Mouse (Mus musculus): ENCODE data around the gene Cabcoco1. TPM values are rescaled to one million over a fixed set of nuclear protein-coding genes. Genes with fewer than 3 reads are reported as not detected.

Cabcoco1 gene
- polyA plus RNA-seq, 1 experiment: 2.2 TPM

GRCm38 (mm10) chr10:68420393-68420920 is 121.2 kb downstream of the Cabcoco1 start:
- no peak for DNase-seq
- H3K4me1 ChIP-seq (ENCODE audit: control insufficient read depth, insufficient read depth, low read length): no peaks in the 10 kb centered on the region
- WGBS: 86% methylated on average over 7 of the region's 7 CpGs
- H3K4me3 ChIP-seq (replicated peaks; ENCODE audit: extremely low read depth, low read depth, low read length): no peak overlapping the region
- no peak for TF ChIP-seq POLR2A (IDR thresholded peaks at IDR 0.05; ENCODE audit: borderline replicate concordance, extremely low read depth, low read depth, low read length)
- TF ChIP-seq CTCF (IDR thresholded peaks at IDR 0.05; ENCODE audit: insufficient read depth, low read length): no peak

GRCm38 (mm10) chr10:68419893-68420292 is 121.8 kb downstream of the Cabcoco1 start:
- WGBS: 40% methylated on average over 2 of the region's 2 CpGs
- no peak for TF ChIP-seq CTCF (IDR thresholded peaks at IDR 0.05; ENCODE audit: insufficient read depth, low read length)
- no peak for TF ChIP-seq POLR2A (IDR thresholded peaks at IDR 0.05; ENCODE audit: borderline replicate concordance, extremely low read depth, low read depth, low read length)
- no peak for DNase-seq
- no peaks in the 10 kb centered on the region for H3K4me1 ChIP-seq (ENCODE audit: control insufficient read depth, insufficient read depth, low read length)
- no peak overlapping the region for H3K4me3 ChIP-seq (replicated peaks; ENCODE audit: extremely low read depth, low read depth, low read length)

GRCm38 (mm10) chr10:68417074-68417790 is 124.5 kb downstream of the Cabcoco1 start:
- H3K4me1 ChIP-seq (ENCODE audit: control insufficient read depth, insufficient read depth, low read length): no peaks in the 10 kb centered on the region
- no peak overlapping the region for H3K4me3 ChIP-seq (replicated peaks; ENCODE audit: extremely low read depth, low read depth, low read length)
- TF ChIP-seq CTCF (IDR thresholded peaks at IDR 0.05; ENCODE audit: insufficient read depth, low read length): no peak
- no peak for DNase-seq
- WGBS: 78% methylated on average over 13 of the region's 13 CpGs

- WGBS: 76% methylated on average over 4 of the region's 4 CpGs
- Histone ChIP-seq H3K4me1 (ENCODE audit: control insufficient read depth, insufficient read depth, low read length) (no peaks in the 10 kb centered on the region), H3K4me3 (replicated peaks; ENCODE audit: extremely low read depth, low read depth, low read length) (no peak overlapping the region)
- TF ChIP-seq CTCF (IDR thresholded peaks at IDR 0.05; ENCODE audit: insufficient read depth, low read length): no peak
- no peak for TF ChIP-seq POLR2A (IDR thresholded peaks at IDR 0.05; ENCODE audit: borderline replicate concordance, extremely low read depth, low read depth, low read length)
- DNase-seq: no peak
Observed at GRCm38 (mm10) chr10:68405936-68406335, 135.8 kb downstream of the Cabcoco1 start.

GRCm38 (mm10) chr10:68396786-68397185 is 144.9 kb downstream of the Cabcoco1 start:
- TF ChIP-seq POLR2A (IDR thresholded peaks at IDR 0.05; ENCODE audit: borderline replicate concordance, extremely low read depth, low read depth, low read length) (no peak), CTCF (IDR thresholded peaks at IDR 0.05; ENCODE audit: insufficient read depth, low read length) (no peak)
- 12% methylated on average over 8 of the region's 8 CpGs for WGBS
- Histone ChIP-seq H3K4me1 (ENCODE audit: control insufficient read depth, insufficient read depth, low read length) (peaks cover 3% of the 10 kb centered on the region; the same call in 1 of the 2 replicates), H3K4me3 (replicated peaks; ENCODE audit: extremely low read depth, low read depth, low read length) (no peak overlapping the region)
- no peak for DNase-seq

- TF ChIP-seq CTCF (IDR thresholded peaks at IDR 0.05; ENCODE audit: insufficient read depth, low read length) (no peak), POLR2A (IDR thresholded peaks at IDR 0.05; ENCODE audit: borderline replicate concordance, extremely low read depth, low read depth, low read length) (no peak)
- 45% methylated on average over 2 of the region's 2 CpGs for WGBS
- no peak for DNase-seq
- Histone ChIP-seq H3K4me1 (ENCODE audit: control insufficient read depth, insufficient read depth, low read length) (peaks cover 3% of the 10 kb centered on the region; the same call in 1 of the 2 replicates), H3K4me3 (replicated peaks; ENCODE audit: extremely low read depth, low read depth, low read length) (no peak overlapping the region)
Observed at GRCm38 (mm10) chr10:68396083-68396482, 145.6 kb downstream of the Cabcoco1 start.

- 68% methylated on average over 4 of the region's 4 CpGs for WGBS
- TF ChIP-seq POLR2A (IDR thresholded peaks at IDR 0.05; ENCODE audit: borderline replicate concordance, extremely low read depth, low read depth, low read length): no peak
- TF ChIP-seq CTCF (IDR thresholded peaks at IDR 0.05; ENCODE audit: insufficient read depth, low read length): no peak
Observed at GRCm38 (mm10) chr10:68391640-68392039, 150.1 kb downstream of the Cabcoco1 start.

GRCm38 (mm10) chr10:68388802-68389201 is 152.9 kb downstream of the Cabcoco1 start:
- Histone ChIP-seq H3K4me3 (replicated peaks; ENCODE audit: extremely low read depth, low read depth, low read length) (no peak overlapping the region), H3K4me1 (ENCODE audit: control insufficient read depth, insufficient read depth, low read length) (no peaks in the 10 kb centered on the region)
- WGBS: 86% methylated on average over 4 of the region's 4 CpGs
- no peak for DNase-seq
- TF ChIP-seq POLR2A (IDR thresholded peaks at IDR 0.05; ENCODE audit: borderline replicate concordance, extremely low read depth, low read depth, low read length): no peak
- no peak for TF ChIP-seq CTCF (IDR thresholded peaks at IDR 0.05; ENCODE audit: insufficient read depth, low read length)

More at GRCm38 (mm10) chr10:68391640-68392039, 150.1 kb downstream of the Cabcoco1 start:
- no peak overlapping the region for H3K4me3 ChIP-seq (replicated peaks; ENCODE audit: extremely low read depth, low read depth, low read length)
- H3K4me1 ChIP-seq (ENCODE audit: control insufficient read depth, insufficient read depth, low read length): peaks cover 3% of the 10 kb centered on the region; the same call in 1 of the 2 replicates
- no peak for DNase-seq

- no peak for DNase-seq
- Histone ChIP-seq H3K4me1 (ENCODE audit: control insufficient read depth, insufficient read depth, low read length) (no peaks in the 10 kb centered on the region), H3K4me3 (replicated peaks; ENCODE audit: extremely low read depth, low read depth, low read length) (no peak overlapping the region)
- TF ChIP-seq CTCF (IDR thresholded peaks at IDR 0.05; ENCODE audit: insufficient read depth, low read length): no peak
- TF ChIP-seq POLR2A (IDR thresholded peaks at IDR 0.05; ENCODE audit: borderline replicate concordance, extremely low read depth, low read depth, low read length): no peak
- WGBS: 78% methylated on average over 7 of the region's 7 CpGs
Observed at GRCm38 (mm10) chr10:68388138-68388537, 153.6 kb downstream of the Cabcoco1 start.

Other genes starting within 250 kb of the Cabcoco1 start
- 0.88 and 1.6 TPM in 2 replicates for gene Tmem26, start 181.8 kb upstream of the Cabcoco1 start, polyA plus RNA-seq (2012; rRNA removed)

All from lung, adult 2 months (tissue).